Mouse (Mus musculus) forebrain, embryonic 13.5 days (tissue): Measurements from ENCODE around the gene Fam120a. TPM values are rescaled to one million over a fixed set of nuclear protein-coding genes. Genes with fewer than 3 reads are reported as not detected.
A peak's percentile ranks its signal among the peaks of the same experiment; 100 is the strongest.

ENCODE experiments used
- ATAC-seq: fragments of 200-750 bp; cut with Nextera tagmentation; 2 replicates; pipeline ENCODE4 v1.8.0; 2017
- H3K27ac ChIP-seq: fragments of 300-500 bp; sonication (generic); 2 replicates; pipeline ENCODE4 v1.5.1; 2015; ENCODE audit warnings: inconsistent platforms, mild to moderate bottlenecking, moderate library complexity
- H3K27me3 ChIP-seq: fragments of 300-500 bp; sonication (generic); 2 replicates; pipeline ENCODE4 v1.6.1; 2015; ENCODE audit warnings: mild to moderate bottlenecking, inconsistent platforms
- H3K36me3 ChIP-seq: fragments of 300-500 bp; sonication (generic); 2 replicates; pipeline ENCODE4 v1.6.1; 2015; ENCODE audit warnings: mild to moderate bottlenecking, inconsistent platforms; ENCODE audit not compliant: poor library complexity, severe bottlenecking
- H3K4me1 ChIP-seq: fragments of 300-500 bp; sonication (generic); 2 replicates; pipeline ENCODE4 v1.6.1; 2015; ENCODE audit warnings: inconsistent platforms
- H3K4me2 ChIP-seq: fragments of 300-500 bp; sonication (generic); 2 replicates; pipeline ENCODE4 v1.6.1; 2015; ENCODE audit warnings: inconsistent platforms, mild to moderate bottlenecking, moderate library complexity
- H3K4me3 ChIP-seq: fragments of 300-500 bp; sonication (generic); 2 replicates; pipeline ENCODE4 v1.5.1; 2015; ENCODE audit warnings: mild to moderate bottlenecking, inconsistent platforms
- H3K9ac ChIP-seq: fragments of 300-500 bp; sonication (generic); 2 replicates; pipeline ENCODE4 v1.6.1; 2015; ENCODE audit warnings: mild to moderate bottlenecking, inconsistent platforms
- H3K9me3 ChIP-seq: fragments of 300-500 bp; sonication (generic); replicated peaks from 2 replicates; pipeline ENCODE4 v1.6.1; 2016; ENCODE audit warnings: inconsistent platforms
- WGBS: fragments of 180-500 bp; shearing (Covaris S2); methylation state at CpG from one replicate; pipeline ENCODE4 v1.1.7; 2015; 5-methylcytosine and 5-hydroxymethylcytosine counted together
- polyA plus RNA-seq: library from polyadenylated mRNA; unstranded; fragments of >200 nt; fragmentation: Nextera tagmentation; extraction: Ambion mirVana; gene quantifications from 2 replicates; pipeline ENCODE4 v1.2.1, GENCODE M21; 2015

Fam120a gene
- polyA plus RNA-seq, 1 experiment from 2014 or later = 16.0 TPM

GRCm38 (mm10) chr13:48982482-48983098, 14.8 kb upstream of the Fam120a start:
- 90% methylated on average over 6 of the region's 6 CpGs for whole genome bisulfite sequencing
- H3K9ac ChIP-seq = no peak overlapping the region
- no peak overlapping the region for H3K4me3 ChIP-seq
- H3K4me2 ChIP-seq = no peak overlapping the region
- no peaks in the 10 kb centered on the region for H3K4me1 ChIP-seq
- ATAC-seq = no peak
- no peaks in the 10 kb centered on the region for H3K27me3 ChIP-seq
- H3K9me3 ChIP-seq = no peaks in the 10 kb centered on the region
- no peaks in the 10 kb centered on the region for H3K36me3 ChIP-seq
- H3K27ac ChIP-seq = no peak overlapping the region

GRCm38 (mm10) chr13:48979069-48979468, 11.3 kb upstream of the Fam120a start:
- no peaks in the 10 kb centered on the region for H3K9me3 ChIP-seq
- no peak overlapping the region for H3K9ac ChIP-seq
- no peaks in the 10 kb centered on the region for H3K4me1 ChIP-seq
- no peak for ATAC-seq
- no peak overlapping the region for H3K27ac ChIP-seq
- WGBS = 78% methylated on average over 6 of the region's 6 CpGs
- no peaks in the 10 kb centered on the region for H3K36me3 ChIP-seq
- no peak overlapping the region for H3K4me3 ChIP-seq
- no peak overlapping the region for H3K4me2 ChIP-seq
- no peaks in the 10 kb centered on the region for H3K27me3 ChIP-seq

- H3K36me3 ChIP-seq = no peaks in the 10 kb centered on the region
- WGBS = 90% methylated on average over 3 of the region's 3 CpGs
- no peak for ATAC-seq
Observed at GRCm38 (mm10) chr13:48977858-48978257, 10.0 kb upstream of the Fam120a start.

GRCm38 (mm10) chr13:48974699-48975098, 6.9 kb upstream of the Fam120a start:
- Histone ChIP-seq H3K4me3 (no peak overlapping the region), H3K4me2 (no peak overlapping the region), H3K9me3 (no peaks in the 10 kb centered on the region), H3K27me3 (no peaks in the 10 kb centered on the region), H3K9ac (no peak overlapping the region), H3K36me3 (no peaks in the 10 kb centered on the region), H3K27ac (no peak overlapping the region), H3K4me1 (peaks cover 8% of the 10 kb centered on the region)
- WGBS = 94% methylated on average over 2 of the region's 2 CpGs
- ATAC-seq = no peak

More at GRCm38 (mm10) chr13:48977858-48978257, 10.0 kb upstream of the Fam120a start:
- Histone ChIP-seq H3K27me3 (no peaks in the 10 kb centered on the region), H3K4me3 (no peak overlapping the region), H3K9me3 (no peaks in the 10 kb centered on the region), H3K4me2 (no peak overlapping the region), H3K4me1 (no peaks in the 10 kb centered on the region), H3K27ac (no peak overlapping the region), H3K9ac (no peak overlapping the region)

- WGBS = 85% methylated on average over 4 of the region's 4 CpGs
- Histone ChIP-seq H3K4me1 (peaks cover 13% of the 10 kb centered on the region), H3K36me3 (no peaks in the 10 kb centered on the region), H3K9me3 (no peaks in the 10 kb centered on the region), H3K4me3 (no peak overlapping the region), H3K9ac (no peak overlapping the region), H3K4me2 (no peak overlapping the region), H3K27me3 (no peaks in the 10 kb centered on the region), H3K27ac (no peak overlapping the region)
- no peak for ATAC-seq
Observed at GRCm38 (mm10) chr13:48974266-48974665, 6.4 kb upstream of the Fam120a start.

GRCm38 (mm10) chr13:48973231-48973630, 5.4 kb upstream of the Fam120a start:
- WGBS = 64% methylated on average over 5 of the region's 5 CpGs
- Histone ChIP-seq H3K4me1 (peaks cover 18% of the 10 kb centered on the region), H3K4me2 (no peak overlapping the region), H3K9me3 (no peaks in the 10 kb centered on the region), H3K4me3 (no peak overlapping the region), H3K9ac (no peak overlapping the region), H3K27me3 (no peaks in the 10 kb centered on the region), H3K27ac (no peak overlapping the region), H3K36me3 (no peaks in the 10 kb centered on the region)
- no peak for ATAC-seq

- Histone ChIP-seq H3K27ac (no peak overlapping the region), H3K27me3 (no peaks in the 10 kb centered on the region), H3K9me3 (no peaks in the 10 kb centered on the region), H3K4me1 (peaks cover 29% of the 10 kb centered on the region), H3K9ac (no peak overlapping the region), H3K4me2 (no peak overlapping the region), H3K4me3 (no peak overlapping the region), H3K36me3 (no peaks in the 10 kb centered on the region)
- 69% methylated on average over 5 of the region's 5 CpGs for WGBS
- no peak for ATAC-seq
Observed at GRCm38 (mm10) chr13:48971033-48971432, 3.2 kb upstream of the Fam120a start.

GRCm38 (mm10) chr13:48970566-48970965, 2.7 kb upstream of the Fam120a start:
- H3K27me3 ChIP-seq = no peaks in the 10 kb centered on the region
- no peak for ATAC-seq
- no peaks in the 10 kb centered on the region for H3K36me3 ChIP-seq
- H3K27ac ChIP-seq = no peak overlapping the region
- H3K9ac ChIP-seq = no peak overlapping the region
- no peak overlapping the region for H3K4me3 ChIP-seq
- WGBS = 74% methylated on average over 13 of the region's 13 CpGs
- H3K4me2 ChIP-seq = no peak overlapping the region
- H3K9me3 ChIP-seq = no peaks in the 10 kb centered on the region
- H3K4me1 ChIP-seq = peaks cover 34% of the 10 kb centered on the region

- Histone ChIP-seq H3K27me3 (no peaks in the 10 kb centered on the region), H3K4me1 (peaks cover 51% of the 10 kb centered on the region), H3K9me3 (no peaks in the 10 kb centered on the region), H3K27ac (peak overlapping the region; percentile 97), H3K4me2 (peak overlapping the region; percentile 100), H3K4me3 (peak overlapping the region; percentile 89), H3K36me3 (no peaks in the 10 kb centered on the region), H3K9ac (peak overlapping the region; percentile 97)
- ATAC-seq = no peak
- 13% methylated on average over 7 of the region's 7 CpGs for WGBS
Observed at GRCm38 (mm10) chr13:48968750-48969088, 902 bp upstream of the Fam120a start.

- WGBS = under 1% methylated on average over 51 of the region's 58 CpGs
Observed at GRCm38 (mm10) chr13:48966851-48967821, 681 bp downstream of the Fam120a start.

GRCm38 (mm10) chr13:48965559-48966525, 2.0 kb downstream of the Fam120a start:
- H3K9ac ChIP-seq = peak overlapping the region; percentile 97
- H3K36me3 ChIP-seq = no peaks in the 10 kb centered on the region
- H3K27ac ChIP-seq = peak overlapping the region; percentile 97; the same call in 1 of the 2 replicates
- H3K9me3 ChIP-seq = no peaks in the 10 kb centered on the region
- peak; percentile 41 for ATAC-seq
- peaks cover 60% of the 10 kb centered on the region for H3K4me1 ChIP-seq
- no peaks in the 10 kb centered on the region for H3K27me3 ChIP-seq
- H3K4me3 ChIP-seq = peak overlapping the region; percentile 89
- peak overlapping the region; percentile 100 for H3K4me2 ChIP-seq
- 20% methylated on average over 7 of the region's 7 CpGs for WGBS

More at GRCm38 (mm10) chr13:48966851-48967821, 681 bp downstream of the Fam120a start:
- Histone ChIP-seq H3K27me3 (no peaks in the 10 kb centered on the region), H3K4me3 (peak overlapping the region; percentile 89), H3K4me2 (peak overlapping the region; percentile 100), H3K4me1 (peaks cover 62% of the 10 kb centered on the region), H3K9ac (peak overlapping the region; percentile 97), H3K9me3 (no peaks in the 10 kb centered on the region), H3K36me3 (no peaks in the 10 kb centered on the region), H3K27ac (peak overlapping the region; percentile 97)
- no peak for ATAC-seq
